Mouse (Mus musculus) lung, adult 2 months (tissue): ENCODE measurements at regions not wholly inside any gene's neighbourhood (a gene's known extent, or its start where the extent isn't known, plus 50 kb on each side); places are given as distances from the start of the nearest gene placed in this dataset.

Source experiments
- CTCF ChIP-seq: fragments of 200-500 bp; IDR thresholded peaks from 2 replicates; pipeline ENCODE4 v1.5.1; 2011; ENCODE audit warnings: mild to moderate bottlenecking, low read length, control low read depth; ENCODE audit not compliant: insufficient read depth
- POLR2A ChIP-seq: fragments of 200-500 bp; IDR thresholded peaks from 2 replicates; pipeline ENCODE4 v1.6.1; 2011; ENCODE audit warnings: low read depth, mild to moderate bottlenecking, control low read depth, low read length, borderline replicate concordance; ENCODE audit errors: extremely low read depth

DNA sequence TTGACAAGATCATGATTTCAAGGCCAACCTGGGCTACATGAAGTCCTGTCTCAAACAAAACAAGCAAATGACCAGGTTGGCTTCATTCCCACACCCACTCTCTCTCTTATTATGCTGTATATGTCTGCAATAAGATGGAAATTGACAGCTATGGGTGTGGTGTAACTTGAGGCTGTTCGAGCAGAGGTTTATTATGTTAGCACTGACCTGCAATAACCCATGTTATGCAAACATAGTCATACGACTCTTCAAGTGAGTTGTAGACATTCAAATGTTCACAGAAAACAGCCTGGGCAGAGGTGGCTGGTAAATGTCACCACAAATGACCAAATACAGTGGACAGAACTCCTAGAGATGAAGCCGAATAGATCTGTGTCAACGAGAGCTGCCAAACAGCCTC, 196.2 kb downstream of the Tmsb4x start:
- TF ChIP-seq POLR2A (no peak), CTCF (no peak)
